Mouse (Mus musculus) layer of hippocampus, adult 8-10 months (tissue): ENCODE measurements at regions not wholly inside any gene's neighbourhood (a gene's known extent, or its start where the extent isn't known, plus 50 kb on each side); places are given as distances from the start of the nearest gene placed in this dataset.

ENCODE experiments used
- DNase-seq, 2 experiments: peaks; one replicate each; pipeline ENCODE4 v3.0.0; 2022; ENCODE audit warnings: low spot score in 2 of 2

DNA sequence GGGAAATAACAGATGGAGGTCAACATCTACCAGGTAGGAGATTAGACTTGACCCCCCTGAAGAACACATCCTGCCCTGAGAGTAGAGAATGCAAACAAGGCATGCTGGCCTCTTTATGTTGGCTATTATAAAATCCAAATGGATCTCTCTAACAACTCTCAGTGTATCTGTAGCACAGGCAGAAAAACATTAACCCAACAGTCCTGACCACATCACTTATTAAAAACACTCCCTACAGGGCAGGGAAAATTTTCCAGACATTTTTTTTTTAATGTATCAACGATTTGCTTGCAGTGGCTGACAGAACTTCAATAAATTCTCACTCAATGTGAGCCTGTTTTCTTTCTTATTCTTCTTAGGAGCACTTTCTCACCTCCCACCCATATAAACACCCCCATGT lies 511.4 kb downstream of the Cdk5rap2 start:
- DNase-seq: no peak

DNA sequence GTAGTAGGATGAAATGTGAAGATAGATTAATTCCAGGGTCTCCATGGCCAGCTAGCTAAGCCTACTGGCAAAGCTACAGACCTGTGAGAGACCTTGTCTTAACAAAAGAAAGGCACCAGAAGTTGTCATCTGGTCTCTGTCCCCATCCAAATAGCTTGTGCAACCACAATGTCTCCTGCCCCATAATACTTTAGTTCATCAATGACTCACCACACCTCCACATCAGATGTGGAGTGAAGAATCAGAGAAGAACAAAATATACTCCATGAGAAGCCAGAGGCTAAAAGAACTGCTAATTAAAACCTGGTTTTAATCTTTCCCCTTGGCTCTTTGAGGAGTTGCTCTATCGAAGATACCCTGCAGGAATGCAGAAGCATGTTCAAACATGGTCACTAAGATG lies 514.1 kb downstream of the Cdk5rap2 start:
- DNase-seq: no peak

DNA sequence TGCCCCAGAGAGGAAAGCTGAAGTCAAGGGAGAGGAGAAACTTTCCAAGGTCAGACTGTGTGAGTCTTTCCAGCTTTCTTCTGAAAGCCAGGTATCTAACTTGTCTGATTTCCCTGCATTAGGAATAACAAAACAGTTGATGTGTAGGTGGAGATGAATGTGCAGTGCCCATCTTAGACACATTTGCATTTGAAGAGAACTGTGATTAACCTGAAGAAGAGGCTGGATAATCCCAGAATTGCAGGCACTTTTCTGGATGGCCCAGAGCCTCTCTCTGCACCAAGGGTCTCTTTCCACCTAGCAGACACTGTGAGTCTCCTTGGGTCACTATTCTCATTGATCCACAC lies 517.4 kb downstream of the Cdk5rap2 start:
- DNase-seq: no peak

DNA sequence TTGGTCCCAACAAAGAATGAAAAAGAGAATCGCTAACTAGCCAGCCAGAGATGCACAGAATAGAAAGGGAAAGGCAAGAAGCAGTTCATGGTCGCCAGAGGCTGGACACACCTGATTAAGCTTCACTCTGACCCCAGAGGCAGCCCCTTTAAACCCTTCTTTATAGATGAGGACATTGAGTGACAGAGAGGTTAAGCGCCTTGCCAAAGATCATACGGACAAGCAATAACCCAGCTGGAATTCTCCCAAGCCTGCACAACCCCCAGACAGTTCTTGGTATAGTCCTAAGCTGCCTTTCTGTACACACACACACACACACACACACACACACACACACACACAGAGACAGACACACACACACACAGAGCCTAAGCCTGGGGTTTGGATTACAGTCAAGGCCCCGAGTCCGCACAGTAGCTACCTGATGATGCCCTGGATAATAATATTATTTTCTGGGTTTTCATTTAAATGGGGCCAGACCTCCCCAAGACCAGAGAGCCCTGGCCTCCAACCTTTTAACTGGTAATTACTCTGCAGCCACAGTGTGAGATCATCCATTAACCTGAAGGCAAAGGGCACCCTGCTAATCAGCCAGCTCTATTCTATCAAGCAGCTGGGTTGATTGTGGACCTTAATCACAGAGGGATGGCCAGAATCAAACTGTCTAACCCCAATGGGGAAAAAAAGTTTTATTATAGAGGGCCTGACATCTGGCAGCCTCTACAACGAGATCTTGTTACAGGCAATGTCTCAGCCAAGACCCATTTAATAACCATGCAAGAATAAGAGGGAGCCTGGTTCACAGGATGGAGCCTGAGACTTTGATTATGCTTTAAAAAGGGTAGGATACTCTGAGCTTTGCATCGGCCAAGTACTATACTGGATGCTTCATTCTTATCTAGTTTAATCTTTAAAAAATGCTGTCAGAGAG lies 518.1 kb downstream of the Cdk5rap2 start:
- DNase-seq: no peak

DNA sequence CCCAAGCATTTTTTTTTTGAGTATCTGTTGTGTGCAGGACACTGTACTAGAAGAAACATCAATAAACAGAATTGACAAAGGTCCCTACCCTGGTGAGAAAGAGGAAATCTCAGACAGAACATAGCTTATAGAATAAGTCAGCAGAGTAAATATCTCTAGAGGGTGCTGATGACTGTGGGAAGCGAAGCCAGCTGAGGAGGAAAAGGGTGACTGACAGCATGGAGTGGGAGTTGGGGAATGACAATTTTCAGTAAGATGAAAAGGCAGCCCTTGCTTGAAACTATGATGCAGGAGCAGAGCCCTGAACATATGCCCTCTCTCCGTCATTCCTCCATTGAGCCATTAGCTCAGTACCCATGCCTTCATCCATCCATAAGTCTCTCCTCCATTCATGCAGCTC lies 519.6 kb downstream of the Cdk5rap2 start:
- no peak for DNase-seq

DNA sequence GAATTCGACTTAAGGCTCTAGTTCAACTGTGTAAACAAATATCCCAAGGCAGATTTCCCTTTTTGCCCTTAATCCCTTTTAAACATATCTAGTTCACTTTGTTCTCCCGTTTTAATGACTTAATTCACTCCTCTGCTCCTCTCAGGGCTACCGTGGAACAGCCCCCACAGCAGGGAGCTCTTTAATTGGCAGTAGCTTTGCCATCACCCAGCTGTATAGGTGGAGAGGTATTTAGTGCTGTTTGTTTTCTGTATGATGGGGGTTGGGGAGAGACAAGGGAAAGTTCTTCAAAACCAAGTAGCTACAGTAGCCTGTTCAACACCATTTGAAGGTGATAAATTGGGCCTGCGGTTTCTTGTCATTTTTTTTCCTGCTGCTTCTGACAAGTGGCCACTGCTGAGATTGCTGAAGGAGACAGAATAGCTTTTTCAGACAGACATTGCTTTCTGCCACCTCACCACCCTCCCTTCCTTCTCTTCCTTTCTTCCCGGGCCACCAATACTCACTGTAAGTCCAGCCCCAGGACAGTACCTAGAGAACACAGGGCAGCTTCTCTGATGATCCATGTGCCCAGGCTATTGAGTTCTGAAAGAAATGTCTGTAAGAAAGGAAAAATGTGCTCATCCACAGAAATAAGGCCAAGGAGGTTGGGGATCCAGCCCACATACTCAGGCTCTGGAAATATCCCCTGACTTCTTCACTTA lies 520.2 kb downstream of the Cdk5rap2 start:
- DNase-seq: no peak

DNA sequence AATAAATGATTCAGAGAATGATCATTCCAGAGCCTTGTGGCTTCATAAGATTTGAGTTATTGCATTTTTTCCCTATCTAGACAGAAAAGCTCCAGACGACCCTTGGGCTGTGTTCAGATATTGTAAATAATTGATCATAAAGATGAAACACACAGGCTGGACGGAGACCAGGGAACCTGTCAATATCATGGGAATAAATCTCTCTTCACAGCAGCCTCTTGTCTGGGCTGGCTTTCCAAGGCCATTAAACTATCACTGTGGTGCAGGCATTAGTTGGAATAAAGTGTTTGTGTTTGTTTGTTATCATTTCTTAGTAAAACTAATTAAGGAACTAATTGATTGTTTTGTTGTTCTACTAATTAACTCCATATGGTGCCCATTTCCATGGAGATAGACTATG lies 533.5 kb downstream of the Cdk5rap2 start:
- no peak for DNase-seq

DNA sequence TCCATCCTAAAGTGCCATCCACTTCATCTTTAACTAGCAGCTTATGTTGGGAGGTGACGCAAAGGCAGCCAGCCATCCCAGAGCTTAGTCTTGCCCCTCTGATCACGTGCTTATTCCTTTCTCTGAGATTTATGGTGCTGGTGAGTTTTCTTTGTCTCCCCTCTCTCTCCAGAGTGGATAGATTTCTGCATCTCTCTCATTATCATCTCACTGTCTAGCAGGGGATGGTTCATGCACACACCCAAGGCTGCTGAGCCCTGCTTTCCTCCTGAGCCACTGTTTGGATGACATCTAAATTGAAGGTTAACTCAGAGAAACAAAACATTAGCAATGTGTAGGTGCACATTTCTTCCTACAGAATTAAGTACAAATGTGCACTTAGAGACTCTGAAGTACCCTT lies 539.6 kb downstream of the Cdk5rap2 start:
- DNase-seq: no peak

DNA sequence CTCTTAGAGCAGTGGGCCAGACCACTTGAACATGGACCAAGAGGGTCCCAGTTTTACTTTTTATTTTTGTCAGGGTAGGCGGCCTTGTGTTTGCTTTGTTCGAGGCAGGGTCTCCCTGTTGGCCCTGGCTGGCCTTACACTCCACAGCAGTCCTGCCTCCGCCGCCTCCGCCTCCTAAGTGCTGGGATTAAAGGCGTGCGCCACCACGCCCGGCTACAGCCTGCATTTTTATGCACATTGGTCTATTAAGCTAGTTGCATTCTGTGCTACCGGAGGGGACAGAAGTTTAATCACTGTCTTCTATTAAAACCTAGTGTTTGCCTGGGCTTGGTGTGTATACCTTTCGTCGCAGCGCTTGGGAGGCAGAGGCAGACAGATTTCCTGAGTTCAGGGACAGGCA lies 555.2 kb downstream of the Cdk5rap2 start:
- no peak for DNase-seq

DNA sequence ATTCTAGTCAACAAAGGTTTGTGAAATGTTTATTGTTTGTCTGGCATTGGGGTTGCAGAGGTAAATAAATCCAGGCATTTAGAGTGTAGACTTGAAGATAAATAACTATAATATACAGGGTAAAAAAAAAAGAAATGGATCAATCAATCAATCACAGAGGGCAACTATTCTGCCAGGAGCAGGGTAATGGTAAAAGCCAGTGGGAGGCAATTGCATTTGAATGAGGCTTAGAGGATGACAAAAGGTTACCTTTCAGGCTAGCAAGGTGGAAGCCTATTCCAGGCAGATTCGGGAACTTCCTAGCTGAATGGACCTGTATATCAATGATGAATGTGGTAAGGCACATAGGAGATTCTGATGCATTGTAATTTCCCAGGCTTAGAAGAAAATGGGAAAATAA lies 557.6 kb downstream of the Cdk5rap2 start:
- DNase-seq: no peak

DNA sequence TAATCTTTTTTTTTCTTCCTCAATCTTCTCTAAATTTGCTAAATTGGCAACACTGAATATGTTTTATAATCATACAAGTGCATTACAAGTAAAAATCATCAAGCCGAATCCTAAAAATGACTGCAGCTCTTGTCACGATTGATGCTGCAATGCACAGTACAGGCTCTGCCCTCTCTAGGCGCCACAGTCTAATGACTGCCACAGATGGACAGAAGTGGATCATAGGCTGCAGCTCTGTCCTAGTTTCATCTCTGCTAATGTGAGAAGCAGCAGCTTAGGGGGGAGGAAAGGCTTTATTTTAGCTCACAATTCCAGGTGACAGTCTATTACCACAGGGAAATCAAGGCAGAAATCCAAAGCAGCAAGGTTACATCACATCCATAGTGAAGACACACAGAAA lies 560.8 kb downstream of the Cdk5rap2 start:
- DNase-seq: peak; percentile 3 to 5

DNA sequence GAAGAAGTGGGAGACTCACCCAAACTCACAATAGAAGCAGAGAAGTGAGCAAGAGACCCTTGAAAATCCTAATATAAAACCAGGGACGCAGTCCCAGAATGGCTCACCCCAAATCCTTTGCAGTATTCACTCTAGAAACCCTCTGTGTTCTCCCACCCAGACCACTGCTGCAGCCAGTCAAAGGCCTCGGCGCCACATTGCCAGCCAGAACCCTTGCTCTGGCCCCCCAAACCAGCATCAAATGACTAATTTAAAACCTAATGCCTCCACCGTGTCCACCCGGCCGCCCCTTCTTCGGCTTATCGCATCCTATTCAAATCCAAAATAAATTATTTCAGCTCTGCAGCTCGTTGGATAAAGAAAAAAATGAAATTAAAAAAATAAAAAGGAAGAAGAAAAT lies 570.4 kb downstream of the Cdk5rap2 start:
- no peak for DNase-seq

DNA sequence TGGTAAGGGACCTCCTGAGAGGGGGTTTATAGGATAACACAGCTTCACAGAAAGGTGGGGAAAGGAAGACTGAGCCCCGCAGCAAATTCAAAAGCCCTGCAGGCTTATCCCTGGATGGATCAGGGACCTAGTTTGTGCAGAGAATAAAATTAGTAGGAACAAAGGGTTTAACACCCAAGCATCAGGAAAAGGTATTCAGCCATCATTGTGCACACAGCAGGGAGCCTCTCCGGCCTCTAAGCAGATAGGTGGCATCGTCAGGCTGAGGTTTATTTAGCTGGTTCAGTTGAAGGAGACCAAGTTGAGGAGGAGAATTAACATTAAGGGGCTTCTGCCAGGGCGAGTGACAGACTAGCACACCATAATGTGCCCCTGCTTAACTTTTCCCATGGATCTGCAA lies 571.3 kb downstream of the Cdk5rap2 start:
- no peak for DNase-seq

DNA sequence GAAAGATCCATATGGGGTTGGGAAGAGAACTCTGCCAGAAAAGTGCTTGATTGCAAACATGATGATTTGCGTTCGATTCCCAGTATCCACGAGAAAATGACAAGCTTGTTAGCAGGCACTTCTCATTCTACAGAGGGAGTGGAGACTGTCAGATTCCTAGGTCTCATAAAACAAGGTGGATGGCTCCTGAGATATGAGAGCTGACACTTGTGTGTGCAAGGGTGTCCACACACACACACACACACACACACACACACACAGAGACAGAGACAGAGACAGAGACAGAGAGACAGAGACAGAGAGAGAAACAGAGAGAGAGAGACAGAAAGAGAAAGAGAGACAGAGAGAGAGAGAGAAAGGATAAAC lies 585.4 kb downstream of the Cdk5rap2 start:
- no peak for DNase-seq

DNA sequence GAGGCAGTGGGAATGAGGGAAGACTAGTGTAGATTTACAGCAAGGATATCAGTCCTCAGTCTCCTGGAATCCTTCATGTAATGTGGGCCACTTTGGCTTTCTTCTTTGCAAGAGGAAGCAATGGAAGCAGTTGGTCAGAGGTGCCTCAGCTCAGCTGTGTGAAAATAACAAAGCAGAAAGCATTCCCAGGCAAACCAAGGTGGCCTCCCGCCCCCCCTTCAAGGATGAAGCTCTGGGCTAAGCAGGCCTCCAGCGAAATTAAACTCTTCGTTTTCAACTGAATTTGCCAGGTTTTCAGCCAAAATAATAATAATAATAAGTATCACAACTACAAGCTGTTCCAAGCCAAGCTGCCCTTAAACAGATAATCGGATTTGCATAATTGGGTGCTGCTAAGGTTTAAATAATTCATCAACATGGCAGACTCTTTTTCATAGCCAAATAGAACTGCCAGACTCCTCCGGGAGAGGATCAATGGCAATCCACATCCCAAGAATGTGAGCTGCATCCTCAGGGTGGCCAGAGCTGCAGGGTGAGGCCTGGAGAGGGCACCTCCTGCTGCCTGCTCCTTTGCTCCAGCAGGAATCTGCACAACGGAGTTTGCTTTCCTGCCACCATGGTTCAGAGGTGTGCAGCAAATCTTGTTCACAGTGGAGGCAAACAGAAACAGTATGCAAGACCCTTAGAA lies 585.9 kb downstream of the Cdk5rap2 start:
- no peak for DNase-seq

DNA sequence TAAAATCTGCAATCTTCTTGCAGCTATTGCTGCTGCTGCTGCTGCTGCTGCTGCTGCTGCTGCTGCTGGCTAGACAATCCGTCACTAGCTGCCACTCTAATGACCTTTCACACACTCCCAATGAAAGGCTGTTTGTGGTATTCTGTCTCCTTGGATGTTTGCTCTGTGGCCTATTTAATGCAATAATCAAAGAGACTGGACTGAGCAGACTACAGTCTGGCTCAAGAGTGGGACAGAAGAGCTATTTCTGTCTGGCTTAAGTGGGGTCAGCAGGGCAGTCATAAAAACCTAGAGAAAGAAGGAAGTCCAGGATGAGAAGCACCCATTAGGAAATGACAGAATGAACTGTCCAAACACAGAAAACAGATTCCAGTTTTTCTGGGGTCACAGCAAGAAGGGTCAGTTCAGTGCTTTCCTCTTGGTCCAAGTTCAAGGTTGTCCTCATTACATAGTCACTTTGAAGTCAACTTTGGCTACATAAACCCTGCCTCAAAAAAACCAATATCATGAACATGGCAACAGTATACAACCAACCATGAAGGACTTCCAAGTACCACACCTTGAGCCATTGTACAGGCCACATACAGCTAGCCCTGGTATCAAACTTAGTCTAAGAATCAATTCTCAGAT lies 586.8 kb downstream of the Cdk5rap2 start:
- DNase-seq: no peak

DNA sequence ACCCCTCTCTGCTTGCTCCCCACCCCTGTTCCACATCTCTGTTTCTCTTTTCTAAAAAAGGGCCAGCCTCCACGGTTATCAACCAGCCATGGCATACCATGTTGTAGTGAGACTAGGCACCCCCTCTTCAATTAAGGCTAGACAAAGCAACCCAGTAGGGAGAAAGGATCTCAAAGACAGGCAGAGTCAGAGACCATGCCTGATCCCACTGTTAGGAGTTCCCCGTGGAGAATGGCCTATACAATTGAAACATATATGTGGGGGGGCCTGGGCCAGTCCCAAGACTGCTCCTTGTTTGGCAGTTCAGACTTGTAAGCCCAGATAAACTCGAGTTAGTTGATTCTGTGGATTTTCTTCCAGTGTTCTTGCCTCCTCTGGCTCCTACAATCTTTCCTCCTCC lies 591.4 kb downstream of the Cdk5rap2 start:
- DNase-seq: no peak

DNA sequence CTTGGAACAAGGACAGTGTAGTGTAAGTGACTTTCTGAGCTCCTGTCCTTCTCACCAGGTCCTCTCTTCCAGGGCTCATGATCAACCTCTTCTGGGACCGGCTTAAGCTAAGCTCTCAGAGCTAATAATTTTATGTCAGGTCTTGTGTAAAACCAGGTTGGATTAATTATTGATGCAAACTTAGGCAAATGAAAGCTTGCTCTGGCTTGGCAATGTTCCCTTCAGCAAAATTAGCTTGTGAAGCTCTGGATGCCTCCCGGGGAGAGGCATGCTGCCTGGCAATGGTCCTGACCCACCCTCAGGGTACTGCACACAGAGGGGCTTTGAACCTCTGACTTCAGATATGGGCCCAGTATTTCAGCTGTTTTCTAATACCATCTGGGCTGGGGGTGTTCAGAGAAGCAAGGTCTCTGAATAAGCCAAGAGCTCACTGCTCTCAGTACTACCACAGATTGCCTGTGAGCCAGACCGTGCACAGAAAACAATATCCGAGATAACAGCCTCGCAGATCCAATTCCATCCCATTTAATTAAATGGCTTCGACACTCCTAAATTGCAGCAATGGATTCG lies 624.7 kb downstream of the Cdk5rap2 start:
- DNase-seq: no peak

DNA sequence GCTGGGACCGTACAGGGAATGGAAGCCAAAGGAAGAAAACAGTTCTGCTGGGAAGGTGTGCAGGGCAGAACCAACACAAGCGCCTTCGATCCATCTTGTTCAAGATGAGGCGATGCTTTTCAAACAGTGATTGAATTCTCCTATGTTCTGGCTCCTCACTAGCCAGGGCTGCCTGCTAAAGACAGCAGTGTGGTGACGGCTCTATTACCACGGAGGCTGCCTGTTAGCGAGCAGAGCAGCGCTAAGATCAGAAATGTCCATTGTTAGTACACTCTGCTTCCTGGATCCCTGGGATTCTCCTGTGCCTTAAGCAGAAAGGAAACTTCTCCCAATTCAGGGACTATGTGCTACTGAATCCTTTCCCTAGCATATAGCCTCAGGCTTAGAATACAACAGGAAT lies 629.0 kb downstream of the Cdk5rap2 start:
- no peak for DNase-seq

DNA sequence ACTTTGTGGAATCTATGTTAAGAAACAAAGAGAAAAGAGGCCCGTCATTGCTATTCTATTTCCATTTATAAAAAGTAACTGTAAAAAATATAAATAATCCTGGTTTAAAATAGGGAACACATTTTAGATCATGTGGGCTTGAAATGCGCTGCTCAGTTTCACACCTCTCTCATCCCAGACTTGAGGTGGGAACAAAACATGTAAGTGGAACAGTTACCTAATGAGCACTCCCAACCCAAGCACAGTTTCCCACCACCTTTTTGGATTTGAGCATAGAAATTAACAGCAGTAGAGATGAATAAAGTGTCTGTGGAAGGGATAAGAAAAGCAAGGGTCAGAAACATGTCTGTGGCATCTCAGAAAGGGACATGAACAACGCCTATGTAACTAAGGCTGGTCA lies 648.4 kb downstream of the Cdk5rap2 start:
- no peak for DNase-seq

DNA sequence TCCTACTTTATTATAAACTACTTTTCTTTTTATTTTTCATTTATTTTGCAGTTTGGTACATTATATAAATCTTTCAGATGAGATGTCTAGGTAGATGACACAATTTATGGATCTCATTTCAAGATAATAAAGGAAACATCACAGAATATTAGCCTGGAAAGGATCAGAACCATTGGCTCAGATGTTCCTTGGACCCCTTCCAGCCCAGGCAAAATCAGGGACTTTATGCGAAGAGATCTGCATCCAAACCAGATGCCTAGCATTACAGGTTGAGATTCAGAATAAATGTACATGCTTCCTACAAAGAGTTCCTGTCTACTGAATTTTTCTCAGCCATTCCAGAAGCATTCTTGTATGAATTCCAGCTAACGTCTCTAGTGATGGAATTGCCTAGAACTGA lies 650.6 kb downstream of the Cdk5rap2 start:
- DNase-seq: no peak

DNA sequence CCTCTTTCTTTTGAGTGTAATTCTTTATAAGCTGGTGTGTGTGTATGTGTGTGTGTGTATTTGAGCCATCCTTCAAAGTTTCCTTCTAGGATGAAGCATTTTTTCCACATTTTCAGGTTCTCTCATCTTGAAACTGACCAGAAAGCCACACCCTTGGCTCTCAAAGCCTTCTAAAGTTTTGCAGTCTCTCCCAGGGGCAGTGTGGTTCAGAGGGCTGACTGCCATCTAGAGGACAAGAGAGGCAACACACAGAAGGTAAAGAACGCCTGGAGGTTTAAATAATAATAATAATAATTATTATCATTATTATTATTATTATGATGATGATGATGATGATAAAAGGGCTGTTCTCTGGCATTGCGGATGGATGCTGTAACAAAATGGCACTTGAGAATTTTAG lies 655.7 kb downstream of the Cdk5rap2 start:
- peak in 1 of 2 experiments; percentile 17 for DNase-seq
